Mouse (Mus musculus) cerebellum, adult 2 months (tissue): ENCODE results near the gene Xpc. TPM values are rescaled to one million over a fixed set of nuclear protein-coding genes. Genes with fewer than 3 reads are reported as not detected.

Experiments
- DNase-seq, 2 experiments: peaks; one replicate each; pipeline ENCODE4 v3.0.0; 2021
- H3K27ac ChIP-seq: fragments of 200-500 bp; 2 replicates; pipeline ENCODE4 v1.5.1; 2012; ENCODE audit warnings: low read length, control low read depth, inconsistent platforms; ENCODE audit not compliant: insufficient read depth
- H3K27me3 ChIP-seq: fragments of 200-500 bp; 2 replicates; pipeline ENCODE4 v1.6.1; 2012; ENCODE audit warnings: inconsistent platforms, mild to moderate bottlenecking, low read length, moderate library complexity; ENCODE audit not compliant: control insufficient read depth, insufficient read depth
- H3K4me1 ChIP-seq: fragments of 200-500 bp; 2 replicates; pipeline ENCODE4 v1.6.1; 2011; ENCODE audit warnings: low read length; ENCODE audit not compliant: control insufficient read depth, insufficient read depth
- H3K4me3 ChIP-seq: fragments of 200-500 bp; replicated peaks from 2 replicates; pipeline ENCODE3; 2011; ENCODE audit warnings: mild to moderate bottlenecking, low read depth, low read length, control low read depth; ENCODE audit not compliant: insufficient read depth
- CTCF ChIP-seq: fragments of 200-500 bp; IDR thresholded peaks from 2 replicates; pipeline ENCODE4 v1.5.1; 2011; ENCODE audit warnings: low read depth, mild to moderate bottlenecking, control low read depth, low read length, moderate library complexity, borderline replicate concordance; ENCODE audit not compliant: insufficient read depth
- POLR2A ChIP-seq: fragments of 200-500 bp; IDR thresholded peaks from 2 replicates; pipeline ENCODE4 v1.6.1; 2011; ENCODE audit warnings: low read length, control low read depth, borderline replicate concordance; ENCODE audit not compliant: insufficient read depth
- WGBS: fragments of 180-500 bp; shearing (Covaris S2); methylation state at CpG from one replicate; pipeline ENCODE4 v1.1.7; 2018; 5-methylcytosine and 5-hydroxymethylcytosine counted together
- polyA plus RNA-seq: library from polyadenylated mRNA; depleted of rRNA; stranded (reverse); fragments of >200 nt; gene quantifications from 2 replicates; pipeline ENCODE4 v1.2.3, GENCODE M21; 2012

Gene Xpc
- polyA plus RNA-seq, 1 experiment = 13.2 TPM

GRCm38 (mm10) chr6:91494526-91494925 is 21.2 kb downstream of the Xpc start:
- DNase-seq = no peak
- no peaks in the 10 kb centered on the region for H3K27me3 ChIP-seq

DNA sequence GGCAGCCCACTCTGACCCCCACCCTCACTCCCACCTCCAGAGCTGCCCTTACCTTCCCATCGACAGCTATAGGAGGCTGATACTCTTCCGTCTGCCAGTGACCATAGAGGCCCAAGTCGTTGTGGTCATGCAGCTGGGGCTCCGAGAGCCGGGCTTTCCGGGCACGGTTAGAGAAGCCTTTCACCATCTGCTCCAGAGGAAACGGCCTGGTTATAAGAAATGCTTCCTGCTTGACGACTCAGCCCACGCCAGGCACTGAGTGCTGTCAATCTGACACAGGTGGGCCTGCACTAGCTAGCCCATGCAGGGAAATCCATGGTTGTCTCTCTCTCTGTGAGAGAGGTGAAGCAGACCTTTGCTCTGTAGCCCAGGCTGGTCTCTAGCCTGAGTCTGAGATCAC is 22.6 kb downstream of the Xpc start:
- no peaks in the 10 kb centered on the region for H3K27me3 ChIP-seq
- H3K27ac ChIP-seq = no peak overlapping the region
- WGBS = 84% methylated on average over 10 of the region's 10 CpGs
- H3K4me3 ChIP-seq = no peak overlapping the region
- TF ChIP-seq CTCF (no peak), POLR2A (no peak)
- DNase-seq = no peak
- no peaks in the 10 kb centered on the region for H3K4me1 ChIP-seq

More at GRCm38 (mm10) chr6:91494526-91494925, 21.2 kb downstream of the Xpc start:
- Histone ChIP-seq H3K4me1 (no peaks in the 10 kb centered on the region), H3K27ac (no peak overlapping the region), H3K4me3 (no peak overlapping the region)
- TF ChIP-seq CTCF = no peak
- TF ChIP-seq POLR2A = no peak
- 83% methylated on average over 8 of the region's 8 CpGs for WGBS

- Histone ChIP-seq H3K4me1 (no peaks in the 10 kb centered on the region), H3K27ac (no peak overlapping the region), H3K27me3 (no peaks in the 10 kb centered on the region), H3K4me3 (no peak overlapping the region)
- no peak for DNase-seq
- TF ChIP-seq POLR2A (no peak), CTCF (no peak)
- 74% methylated on average over 6 of the region's 6 CpGs for WGBS
These were observed 24.7 kb downstream of the Xpc start for GRCm38 (mm10) chr6:91491004-91491403.

DNA sequence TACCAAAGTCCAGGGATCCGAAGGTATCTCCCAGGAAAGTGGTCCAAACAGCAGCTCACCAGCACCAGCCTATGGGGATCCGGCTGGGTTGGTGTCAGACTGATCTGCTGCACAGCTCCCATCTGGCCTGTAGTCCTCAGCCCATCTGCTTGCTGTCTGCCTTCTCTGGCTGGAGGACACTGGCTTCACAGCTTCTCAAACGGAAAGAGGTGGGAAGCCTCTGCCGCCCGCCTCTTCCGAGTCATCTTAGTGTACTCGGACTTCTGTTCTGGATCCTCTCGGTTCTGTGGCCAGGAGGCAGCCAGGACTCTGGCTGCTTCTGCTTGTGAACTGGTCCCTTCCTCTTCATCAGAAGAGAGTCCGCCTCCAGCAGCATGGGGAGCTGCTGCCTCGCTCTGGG is 25.8 kb downstream of the Xpc start:
- no peak for DNase-seq
- WGBS = 49% methylated on average over 10 of the region's 10 CpGs
- H3K4me1 ChIP-seq = no peaks in the 10 kb centered on the region
- H3K27ac ChIP-seq = no peak overlapping the region
- no peak for TF ChIP-seq POLR2A
- no peaks in the 10 kb centered on the region for H3K27me3 ChIP-seq
- H3K4me3 ChIP-seq = no peak overlapping the region

DNA sequence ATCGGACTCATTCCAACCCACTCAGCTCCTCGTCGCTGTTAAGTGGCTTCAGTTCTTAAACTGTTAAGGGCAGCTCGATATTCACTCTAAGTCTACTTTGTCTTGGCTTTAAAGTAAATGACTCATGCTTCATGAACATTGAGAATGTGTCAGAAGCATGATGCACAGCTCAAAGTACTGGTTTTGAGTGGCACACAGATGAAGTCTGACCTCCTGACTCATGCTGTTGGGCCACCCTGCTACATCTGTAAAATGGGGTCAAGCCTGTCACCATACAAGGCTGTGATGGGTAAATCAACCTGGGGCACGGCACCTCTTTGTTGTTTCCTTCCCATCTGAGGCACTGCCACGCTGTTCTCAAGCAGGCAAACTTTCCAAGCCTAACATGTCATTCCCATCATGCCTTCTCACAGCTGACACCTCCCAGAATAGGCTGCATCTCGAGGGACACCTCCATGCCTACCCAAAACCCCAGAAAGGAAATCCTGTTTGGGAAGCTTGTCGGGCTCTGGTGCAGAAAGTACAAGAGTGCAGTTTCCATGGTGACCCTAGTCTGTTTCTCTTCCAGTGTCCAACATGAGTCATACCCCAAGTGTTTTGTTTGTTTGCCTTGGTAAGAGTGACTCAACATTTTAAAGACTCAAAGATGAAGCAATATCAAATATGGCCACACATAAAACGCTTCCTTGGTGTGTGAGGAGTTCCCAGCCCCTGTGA is 27.0 kb downstream of the Xpc start:
- no peak overlapping the region for H3K27ac ChIP-seq
- TF ChIP-seq CTCF (no peak), POLR2A (no peak)
- H3K27me3 ChIP-seq = no peaks in the 10 kb centered on the region
- no peak for DNase-seq
- 82% methylated on average over 9 of the region's 9 CpGs for WGBS
- no peak overlapping the region for H3K4me3 ChIP-seq
- no peaks in the 10 kb centered on the region for H3K4me1 ChIP-seq

- no peak for DNase-seq
- Histone ChIP-seq H3K4me3 (no peak overlapping the region), H3K27ac (no peak overlapping the region), H3K4me1 (no peaks in the 10 kb centered on the region), H3K27me3 (no peaks in the 10 kb centered on the region)
- 79% methylated on average over 15 of the region's 15 CpGs for WGBS
- TF ChIP-seq POLR2A (no peak), CTCF (no peak)
These were observed 28.8 kb downstream of the Xpc start for GRCm38 (mm10) chr6:91486736-91487453.

DNA sequence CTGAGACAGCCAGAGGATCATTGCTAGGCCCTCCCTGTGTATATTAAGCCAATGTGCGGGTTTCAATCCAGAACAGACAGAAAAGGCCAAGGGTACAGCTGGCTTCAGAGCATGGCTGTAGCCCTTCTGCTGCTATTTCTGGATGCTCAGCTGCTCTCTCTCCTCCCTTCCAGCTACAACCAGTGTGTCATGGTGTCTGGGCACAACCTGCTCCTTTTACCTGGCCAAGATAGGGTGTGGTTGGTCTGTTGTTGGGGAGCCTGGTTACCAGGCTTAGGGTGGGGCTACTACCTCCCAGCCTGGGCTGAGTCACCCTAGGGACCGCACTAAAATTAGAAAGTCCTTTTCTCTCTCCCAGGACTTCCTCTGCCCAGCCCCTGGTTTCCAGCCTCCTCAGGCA is 32.3 kb downstream of the Xpc start:
- no peak for DNase-seq
- Histone ChIP-seq H3K27ac (no peak overlapping the region), H3K4me1 (no peaks in the 10 kb centered on the region), H3K4me3 (no peak overlapping the region), H3K27me3 (no peaks in the 10 kb centered on the region)
- WGBS = 89% methylated on average over 2 of the region's 2 CpGs
- TF ChIP-seq CTCF (no peak), POLR2A (no peak)

DNA sequence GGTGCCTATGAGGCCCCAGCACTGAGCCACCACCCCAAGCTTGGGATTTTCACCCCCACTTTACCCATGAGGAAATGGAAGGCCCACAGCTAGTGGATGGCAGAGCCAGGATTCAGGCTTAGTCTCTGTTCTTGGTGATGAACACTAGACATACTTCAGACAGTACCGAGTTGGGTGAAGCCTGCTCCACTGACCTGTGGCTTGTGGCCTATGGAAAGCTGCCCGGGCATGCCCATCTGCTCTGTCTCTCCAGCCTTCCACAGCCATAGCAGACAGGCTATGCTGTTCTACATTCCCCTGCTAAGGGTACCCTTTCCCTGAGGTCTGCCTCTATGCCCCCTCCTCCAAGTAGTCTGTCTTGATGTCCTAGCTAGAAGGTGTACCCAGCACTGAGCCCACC is 39.1 kb downstream of the Xpc start:
- no peak overlapping the region for H3K4me3 ChIP-seq
- H3K27ac ChIP-seq = no peak overlapping the region
- no peak for DNase-seq
- H3K4me1 ChIP-seq = peaks cover 2% of the 10 kb centered on the region; the same call in 1 of the 2 replicates
- H3K27me3 ChIP-seq = no peaks in the 10 kb centered on the region
- no peak for TF ChIP-seq CTCF
- no peak for TF ChIP-seq POLR2A
- WGBS = 69% methylated on average over 2 of the region's 2 CpGs
